Mouse (Mus musculus) frontal cortex, postnatal 14 days (tissue): ENCODE results near the gene Aknad1.

Source experiments
- DNase-seq, 2 experiments: peaks; one replicate each; pipeline ENCODE4 v3.0.0; 2022; ENCODE audit warnings: low spot score in 2 of 2

Gene Aknad1

DNA sequence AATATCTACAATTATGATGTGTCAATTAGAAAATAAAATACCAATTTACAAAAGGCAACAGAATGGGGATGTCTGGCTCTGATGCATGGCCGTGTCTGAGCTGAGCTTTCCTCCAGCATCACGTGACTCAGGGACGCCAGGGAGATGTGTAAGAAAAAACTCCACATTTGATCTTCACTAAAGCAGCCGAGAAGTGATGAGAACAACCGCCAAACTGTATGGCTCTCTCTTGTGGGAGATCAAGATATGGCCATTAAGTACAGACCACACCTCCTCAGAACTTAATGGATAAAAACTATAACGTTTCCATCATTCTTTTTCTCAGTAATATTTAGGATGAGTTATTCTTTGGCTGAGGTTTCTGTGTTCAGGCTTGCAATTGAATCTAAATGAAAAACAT is 11.6 kb downstream of the Aknad1 start:
- no peak for DNase-seq

DNA sequence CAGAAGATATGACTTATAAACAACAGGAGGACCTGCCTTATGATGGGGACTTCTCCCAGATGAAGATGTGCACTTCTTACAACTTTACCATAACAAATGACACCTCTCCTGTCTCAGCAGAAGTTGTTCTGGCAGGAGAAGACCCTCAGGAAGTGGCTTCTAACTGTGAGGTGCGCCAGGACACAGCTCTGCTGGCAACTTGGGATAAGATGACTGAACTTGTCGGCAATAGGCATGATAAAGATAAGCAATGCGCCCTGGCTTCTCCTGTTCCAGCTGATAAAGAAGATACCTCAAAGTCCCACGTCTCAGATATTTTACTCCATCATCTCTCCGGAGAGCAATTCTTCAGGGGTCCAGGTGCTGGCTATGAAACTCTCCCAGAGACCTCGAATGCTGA is 12.2 kb downstream of the Aknad1 start:
- no peak for DNase-seq

DNA sequence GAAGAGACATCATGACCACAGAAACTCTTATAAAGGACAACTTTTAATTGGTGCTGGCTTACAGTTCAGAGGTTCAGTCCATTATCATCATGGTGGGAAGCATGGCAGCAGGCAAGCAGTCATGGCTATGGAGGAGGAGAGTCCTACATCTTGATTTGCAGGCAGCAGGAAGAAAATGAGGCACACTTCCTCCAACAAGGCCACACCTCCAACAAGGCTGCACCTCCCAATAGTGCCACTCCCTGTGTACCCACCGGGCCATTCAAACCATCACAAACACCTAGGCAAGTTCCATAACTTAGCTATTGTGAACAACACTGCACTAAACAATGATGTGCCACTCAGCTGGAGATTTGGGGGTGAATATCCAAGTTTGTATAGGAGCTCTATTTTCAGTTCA is 15.1 kb downstream of the Aknad1 start:
- DNase-seq = no peak

DNA sequence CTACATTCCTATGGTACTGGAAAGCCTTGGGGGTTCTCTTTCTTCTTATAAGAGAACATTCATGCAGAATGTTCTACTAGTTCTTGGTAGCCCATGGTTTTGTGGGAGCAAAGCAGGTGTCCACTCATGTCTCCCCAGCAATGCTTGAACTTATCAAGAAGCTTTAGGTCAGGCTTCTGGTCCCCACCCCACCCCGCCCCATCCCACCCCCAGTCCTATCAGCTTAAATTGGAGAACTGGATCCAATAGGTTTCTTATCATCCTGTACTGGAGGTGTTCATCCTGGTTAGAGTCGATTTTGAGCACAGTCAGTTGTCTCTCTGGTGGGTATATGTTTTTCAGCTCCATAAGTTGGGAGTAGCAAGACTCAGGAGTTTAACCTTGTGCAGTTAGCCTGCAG is 16.1 kb downstream of the Aknad1 start:
- DNase-seq = no peak

DNA sequence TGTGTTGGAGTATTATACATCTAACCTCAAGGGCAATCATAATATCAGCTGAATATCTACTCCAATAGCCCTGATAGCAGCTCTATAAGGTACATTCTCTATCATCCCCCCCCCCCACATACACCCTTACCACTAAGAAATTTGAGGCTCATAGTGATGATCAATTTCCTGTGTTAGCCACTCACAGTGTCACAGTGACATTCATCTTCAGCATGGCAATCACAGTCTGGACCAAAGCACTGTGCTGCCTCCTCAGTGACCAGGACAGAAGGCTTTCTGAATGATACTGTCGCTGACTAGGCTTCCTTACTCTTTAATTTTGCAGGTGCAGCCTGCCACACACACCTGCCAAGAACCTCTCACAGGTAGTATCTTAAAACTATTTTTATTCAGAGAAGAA is 16.7 kb downstream of the Aknad1 start:
- no peak for DNase-seq

DNA sequence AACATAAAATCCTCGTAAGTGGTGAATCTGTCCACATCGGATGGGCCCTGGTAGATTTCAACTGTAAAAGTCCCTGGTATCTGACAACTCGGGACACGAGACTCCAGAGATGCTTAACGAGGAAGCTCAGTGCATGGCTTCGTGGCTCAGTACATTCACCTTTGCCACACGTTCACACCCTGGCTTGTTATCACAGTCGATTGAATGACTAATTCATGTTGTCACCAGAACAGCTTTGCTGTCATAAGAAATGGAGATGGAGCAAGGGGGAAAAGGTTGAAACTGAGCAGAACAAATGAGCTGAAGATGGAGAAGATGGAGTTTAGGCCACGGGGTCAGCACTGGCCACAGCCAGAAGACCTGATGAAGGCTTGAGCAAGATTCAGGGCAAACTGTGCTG is 18.1 kb downstream of the Aknad1 start:
- no peak for DNase-seq

DNA sequence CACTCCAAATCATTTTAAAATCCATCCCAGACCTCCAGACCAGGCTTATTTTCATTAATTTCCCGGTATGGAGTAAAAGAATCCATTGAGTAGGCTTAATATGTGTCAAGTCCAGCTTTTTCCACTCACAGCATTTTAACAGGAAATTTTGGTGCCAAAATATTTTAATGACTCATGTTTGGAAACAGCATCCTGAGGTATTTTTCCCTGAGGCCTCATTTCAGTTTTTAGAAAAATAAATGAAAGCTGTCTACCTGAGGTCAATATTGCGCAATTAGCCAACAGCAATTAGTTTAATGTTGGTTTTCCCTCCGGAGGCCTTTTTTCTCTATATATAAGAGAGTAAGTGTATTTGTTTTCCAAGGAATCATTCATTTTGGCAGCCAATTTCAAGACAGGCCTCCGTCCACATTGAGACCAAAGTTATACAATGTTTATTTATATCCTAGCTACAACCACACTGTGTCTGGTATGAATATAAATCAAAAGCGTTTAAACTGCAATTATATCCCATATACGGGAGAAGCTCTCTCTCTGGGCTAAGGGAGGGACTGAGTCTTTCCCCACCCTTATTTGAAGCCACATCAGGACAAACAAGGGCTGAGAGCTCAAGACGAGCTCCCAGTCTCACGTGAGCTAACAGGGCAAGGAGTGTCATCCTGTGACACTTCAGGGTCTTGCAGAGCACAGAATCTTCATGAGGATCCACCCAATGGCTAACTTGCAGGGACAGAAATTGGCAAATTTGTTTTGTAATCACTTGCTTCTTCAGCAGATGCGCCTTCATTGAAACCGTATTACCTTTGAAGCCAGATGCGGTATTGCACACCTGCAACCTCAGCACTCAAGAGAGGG is 20.3 kb downstream of the Aknad1 start:
- DNase-seq = no peak

DNA sequence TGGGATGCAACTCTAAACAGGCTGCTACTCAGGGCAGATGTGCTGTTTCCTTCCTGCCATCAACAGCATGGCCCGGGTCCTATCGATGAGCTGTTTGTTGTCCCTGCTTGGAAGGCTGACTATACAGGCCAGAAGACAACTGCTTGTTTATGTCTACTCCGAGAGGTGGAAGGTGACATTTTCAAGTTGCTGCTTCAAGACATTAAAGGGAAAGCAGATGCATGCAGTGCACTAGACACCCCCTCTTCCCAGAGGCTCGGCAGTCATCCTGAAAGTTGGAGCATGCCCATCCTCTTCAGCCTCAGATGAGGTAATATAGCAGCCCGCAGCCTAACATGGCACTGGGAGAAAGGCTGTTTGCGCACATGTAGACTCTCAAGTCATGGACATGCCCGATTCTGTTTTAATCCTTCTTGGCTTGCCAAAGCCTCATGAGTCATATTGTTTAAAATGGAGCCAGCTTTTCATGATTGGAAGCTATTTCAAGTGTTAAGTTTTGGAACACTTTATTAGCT is 23.2 kb downstream of the Aknad1 start:
- peak; percentile 24 to 27 for DNase-seq

DNA sequence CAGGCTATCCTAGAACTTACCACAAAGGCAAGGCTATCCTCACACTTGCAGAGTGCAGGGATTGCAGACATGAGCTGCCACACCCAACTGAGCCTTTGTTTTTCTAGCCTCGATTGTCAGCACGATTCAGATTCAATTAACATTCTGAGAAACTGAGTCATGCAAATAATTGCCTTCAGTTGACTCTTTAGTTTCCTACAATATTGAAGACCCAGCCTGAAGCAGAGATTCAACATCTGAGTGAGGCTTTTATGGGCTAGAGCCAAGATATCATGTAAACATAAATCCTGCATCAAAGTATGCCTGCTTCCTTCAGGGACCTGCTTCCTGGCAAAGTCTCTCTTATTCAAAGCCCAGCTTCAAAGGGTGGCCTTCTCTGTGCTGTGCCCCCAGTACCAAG is 24.2 kb downstream of the Aknad1 start:
- no peak for DNase-seq

DNA sequence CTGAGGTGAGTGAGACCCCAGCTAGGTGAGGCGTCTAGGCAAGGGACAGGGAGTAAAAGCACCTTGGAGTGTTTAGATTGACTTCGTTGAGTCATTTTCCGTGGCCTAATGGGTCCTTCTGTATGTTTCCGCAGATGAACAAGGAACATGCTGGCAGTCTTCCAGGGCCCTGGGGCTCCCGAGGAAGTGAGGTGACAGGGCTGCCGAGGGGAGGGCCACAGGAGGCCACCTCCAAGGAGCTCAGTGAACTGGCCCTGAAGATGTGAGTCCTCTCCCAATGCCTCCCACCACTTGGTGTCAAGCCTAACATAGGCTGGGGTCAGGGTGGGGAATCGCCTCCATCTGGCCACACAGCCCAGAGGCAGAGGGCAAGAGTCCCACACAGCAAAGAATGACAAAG is 25.5 kb downstream of the Aknad1 start:
- DNase-seq = no peak

DNA sequence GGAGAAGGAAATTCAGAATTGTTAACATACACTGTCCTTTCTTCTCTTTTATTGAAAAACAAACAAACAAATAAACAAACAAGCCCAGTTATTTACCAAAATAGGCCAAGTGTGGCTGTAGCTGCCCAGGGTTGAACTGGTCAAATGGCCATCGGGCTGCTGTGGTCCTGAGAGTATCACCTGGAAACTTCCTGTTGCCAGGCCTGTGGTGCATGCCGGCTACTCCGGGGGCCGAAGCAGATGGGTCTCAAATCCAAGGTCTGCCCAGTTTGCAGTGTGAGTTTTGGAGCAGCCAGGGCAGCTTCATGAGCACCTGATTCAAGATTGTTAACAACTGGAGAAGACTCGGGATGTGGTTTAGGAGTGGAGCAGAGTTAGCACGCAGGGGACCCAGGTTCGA is 26.0 kb downstream of the Aknad1 start:
- no peak for DNase-seq

DNA sequence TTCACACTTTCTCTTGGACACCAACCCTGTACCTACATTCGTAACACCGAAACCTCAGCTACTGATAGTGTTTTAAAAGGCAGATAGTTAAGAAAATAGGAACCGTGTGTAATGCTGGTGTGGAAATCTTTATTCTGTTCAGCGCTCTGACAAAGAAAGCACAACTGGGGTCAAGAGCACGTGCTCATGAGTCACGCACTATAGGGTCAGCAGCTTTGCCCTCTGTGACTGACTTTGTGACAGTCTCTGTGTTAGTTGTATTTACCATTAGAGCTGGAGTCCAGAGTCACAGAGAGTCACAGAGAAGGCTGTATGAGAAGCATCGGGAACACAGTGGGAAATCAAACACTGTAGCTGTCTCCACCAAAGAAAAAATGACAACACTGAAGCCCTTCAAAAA is 27.5 kb downstream of the Aknad1 start:
- no peak for DNase-seq

DNA sequence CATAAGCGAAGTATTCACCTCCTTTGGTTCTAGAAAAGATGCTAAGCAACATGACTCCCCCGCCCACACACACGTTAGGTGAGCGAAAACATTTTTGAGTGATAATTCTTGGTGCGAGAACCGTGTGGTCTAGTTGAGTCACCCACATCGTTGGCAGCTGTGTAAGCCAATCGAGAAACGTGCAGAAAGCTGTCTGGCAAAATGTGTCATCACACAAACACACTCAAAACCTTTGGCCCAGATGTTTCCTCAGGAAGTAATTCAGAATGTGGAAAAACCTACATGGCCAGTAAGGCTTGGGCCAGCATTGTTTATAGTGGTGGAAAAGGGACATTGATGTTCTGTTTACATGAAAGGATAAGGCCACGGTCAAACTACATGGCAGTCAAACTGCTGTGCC is 28.0 kb downstream of the Aknad1 start:
- no peak for DNase-seq

DNA sequence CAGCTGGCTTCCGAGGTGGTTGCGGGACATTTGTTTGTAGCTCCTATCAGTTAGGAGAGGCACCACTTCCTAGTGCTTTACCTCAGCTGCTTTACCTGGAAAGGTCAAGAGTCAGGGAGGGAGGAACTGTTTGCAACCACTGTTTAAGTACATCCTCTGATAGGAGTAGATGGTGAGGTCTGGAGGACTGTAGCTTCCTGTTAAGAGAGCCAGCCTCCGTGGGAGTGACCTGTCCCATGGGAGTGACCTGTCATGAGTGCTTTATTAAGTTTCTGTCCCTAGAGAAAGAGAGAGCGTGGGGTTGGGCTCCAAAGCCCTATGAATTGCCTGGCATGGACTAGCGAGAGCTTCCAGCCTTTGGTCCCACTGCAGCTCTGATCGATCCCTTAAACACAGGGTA is 30.1 kb downstream of the Aknad1 start:
- no peak for DNase-seq

DNA sequence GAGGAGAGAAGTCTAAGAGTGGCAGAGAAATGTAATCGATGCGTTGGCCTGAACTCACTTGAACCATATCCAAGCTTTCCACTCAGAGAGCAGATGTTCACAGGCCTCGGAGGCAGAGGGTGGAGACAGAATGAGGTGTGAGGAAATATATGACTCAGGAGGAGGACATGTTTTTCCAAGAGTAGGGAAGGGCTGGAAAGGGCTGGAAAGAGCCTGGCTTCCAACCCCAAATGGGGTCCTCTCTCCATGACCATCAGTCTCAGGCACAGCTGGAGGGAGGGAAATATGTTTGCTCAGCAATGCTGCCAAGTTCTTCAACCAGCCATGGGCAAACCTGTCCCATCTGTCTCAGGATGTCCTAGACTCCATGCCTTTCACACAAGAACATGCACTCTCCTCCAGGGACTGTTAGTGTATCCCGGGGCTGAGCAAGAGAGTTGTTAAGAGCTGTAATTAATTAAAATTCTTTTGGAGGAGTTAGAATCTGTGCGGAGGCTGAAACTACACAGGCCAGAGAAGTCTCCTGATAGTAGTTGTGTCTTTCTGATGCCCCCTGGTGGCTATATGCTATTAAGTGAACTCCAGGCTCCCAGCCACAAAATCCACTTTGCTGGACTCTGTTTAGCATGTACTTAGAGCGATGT is 31.4 kb downstream of the Aknad1 start:
- DNase-seq = peak; percentile 27 to 52

DNA sequence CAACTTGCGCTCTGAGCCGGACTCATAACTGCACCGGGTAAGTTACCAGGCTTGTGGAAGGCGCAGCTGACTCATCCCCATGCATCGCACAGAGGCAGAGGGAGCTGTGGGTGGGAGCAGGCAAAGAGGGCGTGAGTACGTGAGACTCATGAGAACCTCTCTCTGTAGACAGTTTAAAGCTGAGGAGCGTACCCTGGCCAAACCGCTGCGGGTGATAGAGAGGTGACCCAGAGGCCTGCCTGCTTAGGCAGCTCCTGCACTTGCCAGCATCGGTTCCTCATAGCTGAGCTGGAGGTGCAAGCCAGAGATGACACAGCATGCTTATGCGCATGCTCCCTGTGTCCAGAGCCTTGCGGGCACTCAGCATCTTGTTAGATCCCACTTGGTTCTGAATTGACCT is 32.8 kb downstream of the Aknad1 start:
- DNase-seq = peak in 1 of 2 experiments; percentile 28

DNA sequence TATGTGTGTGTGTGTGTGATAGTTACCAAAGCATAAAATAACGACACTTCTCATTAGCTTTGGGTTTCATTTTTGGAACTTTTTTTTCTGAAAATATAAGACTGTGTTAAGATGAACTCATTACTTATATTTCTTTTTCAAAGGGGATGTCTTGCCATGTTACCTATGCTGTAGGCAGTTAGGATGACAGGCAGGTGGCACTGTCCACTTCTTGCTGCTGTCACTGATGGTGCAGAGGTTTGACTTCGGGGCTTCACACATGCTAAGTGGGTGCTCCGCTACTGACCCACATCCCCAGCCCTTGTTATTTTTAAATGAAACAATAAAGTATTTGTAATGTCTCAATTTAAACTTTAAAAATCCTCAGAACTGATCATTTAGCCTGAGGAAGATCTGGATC is 33.4 kb downstream of the Aknad1 start:
- no peak for DNase-seq

DNA sequence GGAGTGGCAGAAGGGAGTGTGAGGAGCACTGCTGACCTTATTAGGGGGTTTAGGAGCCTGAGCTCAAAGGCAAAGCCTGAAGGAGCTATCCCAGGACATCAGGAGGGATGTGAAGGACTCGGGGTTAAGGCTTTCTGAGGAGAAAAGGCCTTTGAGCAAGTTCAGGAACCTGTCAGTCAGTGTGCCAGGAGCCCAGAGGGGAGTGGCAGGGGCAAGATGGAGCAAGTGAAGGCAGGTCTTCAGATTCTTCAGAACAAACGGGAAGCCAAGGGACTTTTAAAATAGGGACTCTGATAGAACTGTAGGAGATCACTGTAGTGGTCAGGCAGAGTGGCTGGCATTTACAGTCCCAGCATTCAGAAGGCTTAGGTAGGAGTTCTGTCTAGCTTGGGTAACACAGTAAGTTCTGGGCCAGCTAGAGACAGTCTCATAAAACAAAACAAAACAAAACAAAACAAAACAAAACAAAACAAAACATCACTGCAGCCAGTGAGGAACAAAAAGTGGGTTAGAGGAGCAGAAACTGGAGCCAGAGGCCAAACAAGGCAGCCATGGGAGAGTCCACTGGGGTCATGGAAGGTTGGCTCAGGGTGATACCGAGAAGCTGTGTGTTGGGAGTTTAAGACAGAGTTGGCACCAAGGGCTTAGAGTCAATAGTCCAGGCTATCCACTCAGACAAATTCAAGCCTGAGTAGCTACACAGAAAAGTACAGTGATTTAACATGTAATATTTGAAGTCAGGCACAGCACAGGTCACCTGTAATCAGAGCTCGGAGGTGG is 39.5 kb downstream of the Aknad1 start:
- no peak for DNase-seq

DNA sequence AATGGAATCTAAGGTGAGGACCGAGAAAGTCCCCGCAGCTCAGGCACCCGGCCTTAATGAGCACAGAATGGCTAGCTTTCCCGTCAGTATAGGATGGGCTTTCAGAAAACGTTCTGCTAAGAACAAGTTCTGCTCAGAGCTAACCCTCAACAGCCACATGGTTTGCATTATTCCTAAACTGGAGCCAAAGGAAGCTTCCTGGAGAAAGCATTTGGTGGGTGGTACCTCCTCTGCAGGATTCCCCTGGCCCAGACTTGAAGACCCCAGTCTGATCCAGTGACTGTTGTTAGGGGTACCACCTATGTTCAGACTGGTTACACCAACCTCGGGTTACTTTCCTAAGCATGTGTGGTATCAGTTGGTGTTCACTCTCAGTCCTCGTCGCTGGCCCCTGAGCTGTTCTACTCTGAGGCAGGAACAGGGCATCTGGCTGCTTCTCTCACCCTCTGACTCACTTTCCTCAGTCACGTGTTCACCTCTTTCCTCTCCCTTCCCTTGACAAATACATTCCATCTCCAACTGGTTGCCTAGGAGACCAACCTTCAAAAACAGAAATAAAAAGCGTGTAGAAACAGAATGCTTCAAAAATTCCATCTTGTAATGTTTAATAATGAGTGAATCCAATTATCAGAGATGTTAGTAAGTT is 41.9 kb downstream of the Aknad1 start:
- no peak for DNase-seq

DNA sequence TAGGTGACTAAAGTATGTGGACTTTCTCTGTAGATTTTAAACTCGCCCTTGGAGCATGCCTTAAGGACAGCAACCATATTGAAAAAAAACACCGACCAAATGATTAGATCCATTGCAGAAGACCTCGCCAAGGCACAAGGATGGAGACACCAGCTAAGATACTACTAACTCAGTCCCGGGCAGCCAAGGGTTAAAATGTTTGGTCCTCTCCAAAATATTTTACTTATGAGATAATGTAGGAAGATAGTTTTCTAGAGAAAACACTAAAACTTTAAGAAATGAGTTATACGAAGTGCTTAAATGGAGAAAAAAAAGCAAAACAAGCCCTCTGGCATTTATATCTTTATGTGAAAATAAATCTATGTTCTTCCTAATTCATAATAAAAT is 42.4 kb downstream of the Aknad1 start:
- DNase-seq = no peak

DNA sequence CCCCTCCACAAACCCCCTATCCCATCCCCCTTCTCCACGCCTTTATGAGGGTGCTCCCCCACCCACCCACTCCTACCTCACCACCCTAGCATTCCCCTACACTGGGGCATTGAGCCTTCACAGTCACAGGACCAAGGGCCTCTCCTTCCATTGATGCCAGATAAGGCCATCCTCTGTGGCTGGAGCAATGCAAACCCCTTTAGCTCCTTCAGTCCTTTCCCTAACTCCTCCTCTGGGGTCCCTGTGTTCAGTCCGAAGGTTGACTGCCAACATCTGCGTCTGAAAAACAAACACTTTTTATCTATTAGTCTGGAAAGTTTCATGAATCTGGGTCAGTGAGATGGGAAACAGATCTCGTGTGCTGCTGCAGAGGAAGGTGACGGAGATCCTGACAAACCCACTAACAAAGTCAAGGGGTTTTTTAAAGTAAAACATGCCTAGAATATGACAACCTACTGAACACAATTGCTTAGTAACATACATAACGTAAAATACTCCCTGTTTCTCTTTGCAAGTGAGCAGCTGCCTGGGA is 43.0 kb downstream of the Aknad1 start:
- DNase-seq = no peak

DNA sequence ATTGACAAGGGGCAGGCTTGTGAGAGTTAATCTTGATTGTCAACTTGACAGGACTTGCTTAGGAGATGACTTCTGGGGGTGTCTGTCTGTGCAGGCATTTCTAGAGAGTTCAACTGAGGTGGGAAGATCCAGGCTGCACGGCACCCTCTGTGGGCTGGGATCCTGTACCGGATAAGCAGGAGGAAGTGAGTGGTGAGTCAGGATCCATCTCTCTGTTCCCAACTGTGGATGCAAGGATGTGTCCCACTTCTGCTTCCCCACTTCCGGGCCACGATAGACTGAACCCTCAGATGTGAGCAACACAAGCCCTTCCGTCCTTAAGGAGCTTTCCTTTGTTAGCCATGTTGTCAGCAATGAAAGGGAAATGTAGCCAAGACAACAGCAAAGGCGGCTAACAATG is 47.1 kb downstream of the Aknad1 start:
- no peak for DNase-seq
